Mouse (Mus musculus): Measurements from ENCODE around the gene Ppp2r3a.

DNA sequence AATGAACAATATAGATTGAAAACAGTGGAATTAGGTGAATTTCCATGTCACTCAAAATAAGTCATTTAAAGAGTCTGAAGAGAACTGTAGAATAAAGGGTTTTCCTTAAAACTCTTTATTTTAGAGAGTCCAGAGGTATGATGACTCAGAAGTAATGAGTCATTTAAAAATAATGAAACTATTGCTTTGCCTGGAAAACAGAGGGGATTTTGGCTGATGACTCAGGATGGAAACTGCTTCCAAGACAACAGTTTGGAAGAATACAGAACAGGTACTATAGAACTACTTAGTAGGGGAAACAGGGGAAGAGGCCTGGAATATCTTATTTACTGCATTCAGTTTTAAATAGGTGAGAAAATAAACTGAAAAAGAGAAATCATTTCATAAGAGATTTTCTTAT is 22.7 kb downstream of the Ppp2r3a start:
- TF ChIP-seq POLR2A (IDR thresholded peaks at IDR 0.05; ENCODE audit: borderline replicate concordance, extremely low read depth, insufficient read depth, insufficient read length, poor library complexity, severe bottlenecking) (no peak), CTCF (IDR thresholded peaks at IDR 0.05; ENCODE audit: borderline replicate concordance, extremely low read depth, insufficient read depth, insufficient read length) (no peak)

Data from brain, embryonic 14.5 days (tissue).